Comparison of ENCODE assay signal across 17 mouse cellular contexts in the genomic region with DNA sequence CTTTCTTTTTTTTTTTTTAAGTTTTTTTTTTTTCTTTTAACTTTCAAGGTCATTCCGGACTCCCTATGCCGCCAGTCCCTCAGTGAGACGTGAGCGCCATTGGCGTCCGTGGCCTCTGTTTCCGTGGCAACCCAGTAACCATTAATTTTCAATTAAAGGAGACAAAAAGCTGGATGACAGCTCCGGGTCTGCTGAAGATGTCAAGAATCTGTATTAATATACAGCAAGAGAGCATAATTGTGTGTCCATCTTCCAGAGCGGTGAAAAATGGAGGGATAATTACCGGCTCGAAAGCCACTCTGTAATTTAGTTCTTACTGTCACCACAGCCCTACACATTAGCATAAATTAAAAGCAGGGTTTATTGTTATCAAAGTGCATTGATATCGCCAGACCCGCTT. TPM values are rescaled to one million over a fixed set of nuclear protein-coding genes. Genes with fewer than 3 reads are reported as not detected.
DNase-seq lines count a peak whose midpoint lies in the region; ATAC-seq lines count a peak whose summit lies in the region.
"Had no signal": no experiment of that assay in that cellular context is flagged by ENCODE, and none has a peak within 500 bp of the region (broad histone marks: within the 10 kb centered on the region; RNA-seq: fewer than 3 reads in every experiment).

No protein-coding gene starts in this region.

- DNase-seq in midbrain, embryonic 11.5 days (ENCODE audit: low spot score, missing footprints), result no peak
- DNase-seq in midbrain, embryonic 10.5 days (ENCODE audit: low spot score), result no peak
- DNase-seq in hindbrain, embryonic 10.5 days (ENCODE audit: low spot score), result peak; percentile 38
- peak; percentile 78 for DNase-seq in midbrain, embryonic 14.5 days
- DNase-seq in urinary bladder, adult 2 months (ENCODE audit: low spot score), result no peak
- no peak for DNase-seq in natural killer cell, adult 2 months (ENCODE audit: low spot score in 2 of 2)
- DNase-seq: cerebellum, adult 11-12 months; heart, postnatal 4 days; layer of hippocampus, adult 9-11 months; lung, postnatal 4 days; thymus, adult 2 months had no signal

- H3K4me1 ChIP-seq in midbrain, embryonic 11.5 days (ENCODE audit: control insufficient read depth, insufficient read depth, low read length), result peaks cover 27% of the 10 kb centered on the region
- H3K4me1 ChIP-seq in midbrain, embryonic 10.5 days, result peaks cover 63% of the 10 kb centered on the region
- H3K4me1 ChIP-seq in hindbrain, embryonic 10.5 days (replicated peaks), result peaks cover 55% of the 10 kb centered on the region
- H3K4me1 ChIP-seq in midbrain, embryonic 14.5 days (ENCODE audit: control insufficient read depth, insufficient read depth, low read length), result peaks cover 25% of the 10 kb centered on the region

- no peak overlapping the region for H3K27ac ChIP-seq in midbrain, embryonic 11.5 days (ENCODE audit: low read depth, low read length)
- H3K27ac ChIP-seq in midbrain, embryonic 10.5 days (replicated peaks), result no peak overlapping the region
- 0 out of 2 replicates have a peak overlapping the region, but pooled peaks have one; percentile 3 for H3K27ac ChIP-seq in hindbrain, embryonic 10.5 days
- H3K27ac ChIP-seq in midbrain, embryonic 14.5 days (replicated peaks; ENCODE audit: low read depth, low read length), result peak overlapping the region; percentile 68
- H3K27ac ChIP-seq: heart, embryonic 10.5 days; limb, embryonic 10.5 days; liver, embryonic 15.5 days had no signal

- no peaks in the 10 kb centered on the region for H3K36me3 ChIP-seq in midbrain, embryonic 11.5 days (ENCODE audit: control insufficient read depth, insufficient read depth, low read length)
- H3K36me3 ChIP-seq in midbrain, embryonic 10.5 days, result no peaks in the 10 kb centered on the region
- no peaks in the 10 kb centered on the region for H3K36me3 ChIP-seq in hindbrain, embryonic 10.5 days
- H3K36me3 ChIP-seq in midbrain, embryonic 14.5 days (ENCODE audit: control insufficient read depth, insufficient read depth, low read length), result no peaks in the 10 kb centered on the region
- H3K36me3 ChIP-seq: heart, embryonic 10.5 days; limb, embryonic 10.5 days; liver, embryonic 15.5 days had no signal

- peak; percentile 61 for ATAC-seq in midbrain, embryonic 11.5 days (ENCODE audit: low FRiP score)
- peak; percentile 38; the same call in 1 of the 2 replicates for ATAC-seq in midbrain, embryonic 14.5 days (ENCODE audit: low FRiP score, low TSS enrichment)
- no peak for ATAC-seq in granulocyte monocyte progenitor cell, adult 5-6 weeks (replicated peaks; ENCODE audit: poor library complexity, severe bottlenecking)

- H3K9ac ChIP-seq in midbrain, embryonic 11.5 days (ENCODE audit: low read length), result no peak overlapping the region
- H3K9ac ChIP-seq in midbrain, embryonic 14.5 days (replicated peaks; ENCODE audit: low read length), result no peak overlapping the region
- H3K9ac ChIP-seq: liver, embryonic 15.5 days had no signal

- H3K9me3 ChIP-seq in midbrain, embryonic 11.5 days (ENCODE audit: control insufficient read depth, low read length), result no peaks in the 10 kb centered on the region
- no peaks in the 10 kb centered on the region for H3K9me3 ChIP-seq in midbrain, embryonic 10.5 days (replicated peaks)
- H3K9me3 ChIP-seq in hindbrain, embryonic 10.5 days, result no peaks in the 10 kb centered on the region
- H3K9me3 ChIP-seq in midbrain, embryonic 14.5 days (ENCODE audit: control insufficient read depth, low read length), result no peaks in the 10 kb centered on the region
- H3K9me3 ChIP-seq: heart, embryonic 10.5 days; limb, embryonic 10.5 days; liver, embryonic 15.5 days had no signal

- no peak overlapping the region for H3K4me3 ChIP-seq in midbrain, embryonic 11.5 days (ENCODE audit: low read depth, low read length)
- no peak overlapping the region for H3K4me3 ChIP-seq in midbrain, embryonic 10.5 days
- H3K4me3 ChIP-seq in hindbrain, embryonic 10.5 days, result no peak overlapping the region
- H3K4me3 ChIP-seq in midbrain, embryonic 14.5 days (replicated peaks; ENCODE audit: low read depth, low read length), result no peak overlapping the region
- H3K4me3 ChIP-seq: erythroblast, embryonic 14.5 days; heart, embryonic 10.5 days; limb, embryonic 10.5 days; liver, embryonic 15.5 days; myocyte had no signal

- H3K4me2 ChIP-seq in midbrain, embryonic 11.5 days, result no peak overlapping the region
- H3K4me2 ChIP-seq in midbrain, embryonic 14.5 days (ENCODE audit: low read length), result peak overlapping the region; percentile 35
- H3K4me2 ChIP-seq: liver, embryonic 15.5 days had no signal

- 37% methylated on average over 13 of the region's 13 CpGs for WGBS in midbrain, embryonic 11.5 days
- WGBS in midbrain, embryonic 10.5 days, result 66% methylated on average over 13 of the region's 13 CpGs
- WGBS in hindbrain, embryonic 10.5 days, result 41% methylated on average over 13 of the region's 13 CpGs
- WGBS in midbrain, embryonic 14.5 days, result 4% methylated on average over 13 of the region's 13 CpGs

- no peaks in the 10 kb centered on the region; the same call in 1 of the 2 replicates for H3K27me3 ChIP-seq in midbrain, embryonic 11.5 days (ENCODE audit: control insufficient read depth, insufficient read depth, low read length)
- peaks cover 66% of the 10 kb centered on the region for H3K27me3 ChIP-seq in midbrain, embryonic 10.5 days (ENCODE audit: low read depth, poor library complexity, severe bottlenecking)
- H3K27me3 ChIP-seq in hindbrain, embryonic 10.5 days (ENCODE audit: insufficient read depth, poor library complexity, severe bottlenecking), result peaks cover 66% of the 10 kb centered on the region
- H3K27me3 ChIP-seq in midbrain, embryonic 14.5 days (ENCODE audit: control insufficient read depth, insufficient read depth, low read length), result no peaks in the 10 kb centered on the region

RNA-seq across cellular contexts. Expression of a gene that starts 27.0 kb away (rescaled TPM):
- 24.6 and 27.5 TPM in 2 replicates for polyA plus RNA-seq in midbrain, embryonic 11.5 days (2014; fragmentation: Nextera tagmentation; extraction: Ambion mirVana)
- polyA plus RNA-seq in midbrain, embryonic 10.5 days (2016; fragmentation: Nextera tagmentation; extraction: Ambion mirVana), result 21.8 and 25.5 TPM in 2 replicates
- polyA plus RNA-seq in hindbrain, embryonic 10.5 days (2016; fragmentation: Nextera tagmentation; extraction: Ambion mirVana), result 25.1 and 29.4 TPM in 2 replicates
- polyA plus RNA-seq in midbrain, embryonic 14.5 days (2014; fragmentation: Nextera tagmentation; extraction: Ambion mirVana), result 40.6 and 40.9 TPM in 2 replicates
- 16.9 and 29.3 TPM in 2 replicates for total RNA-seq in granulocyte monocyte progenitor cell, adult 5-6 weeks (2014; fragmentation: Nextera tagmentation)
- 3.4 and 4.0 TPM in 2 replicates for total RNA-seq in granulocyte monocyte progenitor cell, adult 5-6 weeks (2017)
- 23.6 and 36.5 TPM in 2 replicates for polyA plus RNA-seq in urinary bladder, adult 2 months (2012; rRNA removed)

Comparison
In these comparisons a context has a peak if more than half of its experiments do, and no peak if none do; other contexts are left out.
1. DNase-seq: peak in hindbrain, embryonic 10.5 days (single experiment) and midbrain, embryonic 14.5 days (single experiment); none in midbrain, embryonic 11.5 days (single experiment), midbrain, embryonic 10.5 days (single experiment), urinary bladder, adult 2 months (single experiment) and natural killer cell, adult 2 months (0 of 2).
2. H3K27ac ChIP-seq: peak in hindbrain, embryonic 10.5 days (single experiment) and midbrain, embryonic 14.5 days (single experiment); none in midbrain, embryonic 11.5 days (single experiment) and midbrain, embryonic 10.5 days (single experiment).